Mouse (Mus musculus): ENCODE measurements at regions not wholly inside any gene's neighbourhood (a gene's known extent, or its start where the extent isn't known, plus 50 kb on each side); places are given as distances from the start of the nearest gene placed in this dataset.

DNA sequence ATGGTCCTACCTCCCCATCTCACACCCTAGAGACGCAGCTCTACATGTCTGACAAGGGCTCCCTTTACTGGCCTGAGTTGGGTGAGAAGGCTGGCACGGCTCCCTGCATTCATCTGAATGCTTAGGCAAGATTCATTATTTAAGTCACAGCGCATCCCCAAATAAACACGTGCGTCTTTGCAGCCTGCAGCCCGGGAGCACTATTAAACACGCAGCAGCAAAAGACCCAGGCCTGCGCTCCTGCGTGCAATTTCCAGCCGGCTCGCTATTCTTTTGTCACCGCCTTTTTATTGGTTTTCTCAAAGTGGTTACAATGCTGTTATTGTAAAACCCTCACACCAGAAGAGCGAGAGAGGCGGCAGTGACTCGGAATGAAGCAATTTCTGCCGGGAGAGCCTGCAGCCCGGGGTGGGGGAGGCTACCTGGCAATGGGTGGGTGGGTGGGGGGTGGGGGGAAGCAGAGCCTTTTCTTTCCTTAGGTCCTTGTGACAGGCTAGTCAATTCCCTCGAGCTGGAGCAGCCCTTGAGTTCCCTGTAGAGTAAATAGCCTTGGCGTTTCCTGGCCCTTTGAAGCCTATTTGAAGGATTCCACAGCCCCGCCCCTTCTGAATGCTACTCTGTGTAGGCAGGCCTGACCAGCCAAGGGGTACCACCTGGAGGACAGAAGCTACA, 333.3 kb downstream of the Bcor start:
- TF ChIP-seq CTCF (IDR thresholded peaks at IDR 0.05; ENCODE audit: low read depth, low read length) (no peak), POLR2A (IDR thresholded peaks at IDR 0.05; ENCODE audit: insufficient read depth, low read length) (no peak)
